Mouse (Mus musculus) cerebellum, postnatal 10 days (tissue): ENCODE data around the gene Krt87.

ENCODE experiments used
- DNase-seq, 2 experiments: peaks; one replicate each; pipeline ENCODE4 v3.0.0; 2021; ENCODE audit warnings: mixed read lengths in 2 of 2

Gene Krt87

GRCm38 (mm10) chr15:101438555-101438954 lies at the start of gene Krt87:
Gene Krt87 (minus strand): TSS chr15:101438804.
- peak in 1 of 2 experiments; percentile 30 for DNase-seq

GRCm38 (mm10) chr15:101485911-101486635 lies 47.5 kb upstream of the Krt87 start:
- no peak for DNase-seq

- DNase-seq: no peak
Measured at GRCm38 (mm10) chr15:101484939-101485338, 46.3 kb upstream of the Krt87 start.

- no peak for DNase-seq
Measured at GRCm38 (mm10) chr15:101483646-101484045, 45.0 kb upstream of the Krt87 start.

GRCm38 (mm10) chr15:101482056-101482455 lies 43.5 kb upstream of the Krt87 start:
- DNase-seq: no peak

GRCm38 (mm10) chr15:101479666-101480060 lies 41.1 kb upstream of the Krt87 start:
- DNase-seq: peak; percentile 43 to 53

- peak; percentile 81 for DNase-seq
Measured at GRCm38 (mm10) chr15:101479007-101479665, 40.5 kb upstream of the Krt87 start.

GRCm38 (mm10) chr15:101472952-101473528 lies 34.4 kb upstream of the Krt87 start, which contains the start of gene Krt86:
Gene Krt86 (plus strand): TSS chr15:101473478.
- no peak for DNase-seq

- DNase-seq: no peak
Measured at GRCm38 (mm10) chr15:101469093-101469492, 30.5 kb upstream of the Krt87 start.

GRCm38 (mm10) chr15:101463651-101464050 lies 25.0 kb upstream of the Krt87 start, which contains the start of gene Krt81:
Gene Krt81 (minus strand): TSS chr15:101463751.
- DNase-seq: no peak

- DNase-seq: peak; percentile 40 to 42
Measured at GRCm38 (mm10) chr15:101459283-101459682, 20.7 kb upstream of the Krt87 start.

GRCm38 (mm10) chr15:101458361-101458930 lies 19.8 kb upstream of the Krt87 start:
- peak; percentile 47 to 51 for DNase-seq

- DNase-seq: no peak
Measured at GRCm38 (mm10) chr15:101455891-101456290, 17.3 kb upstream of the Krt87 start.

GRCm38 (mm10) chr15:101455292-101455691 lies 16.7 kb upstream of the Krt87 start:
- DNase-seq: no peak

- no peak for DNase-seq
Measured at GRCm38 (mm10) chr15:101454774-101455173, 16.2 kb upstream of the Krt87 start.

GRCm38 (mm10) chr15:101453093-101453736 lies 14.6 kb upstream of the Krt87 start:
- DNase-seq: peak; percentile 93 to 95

- no peak for DNase-seq
Measured at GRCm38 (mm10) chr15:101447444-101447843, 8.8 kb upstream of the Krt87 start, which contains the start of gene Krt88. Gene Krt88 (plus strand): TSS chr15:101447744.

- DNase-seq: peak; percentile 24 to 26
Measured at GRCm38 (mm10) chr15:101446572-101446971, 8.0 kb upstream of the Krt87 start.

- no peak for DNase-seq
Measured at GRCm38 (mm10) chr15:101440837-101441236, 2.2 kb upstream of the Krt87 start.

GRCm38 (mm10) chr15:101436611-101437010 lies 2.0 kb downstream of the Krt87 start:
- DNase-seq: no peak

GRCm38 (mm10) chr15:101424914-101425313 lies 13.7 kb downstream of the Krt87 start:
- DNase-seq: no peak

GRCm38 (mm10) chr15:101420903-101421302 lies 17.7 kb downstream of the Krt87 start:
- DNase-seq: peak; percentile 33 to 51

GRCm38 (mm10) chr15:101418950-101419349 lies 19.7 kb downstream of the Krt87 start:
- no peak for DNase-seq
